Mouse (Mus musculus) heart, embryonic 16.5 days (tissue): ENCODE results near the gene Mertk. TPM values are rescaled to one million over a fixed set of nuclear protein-coding genes. Genes with fewer than 3 reads are reported as not detected.

Experiments
- ATAC-seq: fragments of 200-750 bp; cut with Nextera tagmentation; replicated peaks from 2 replicates; pipeline ENCODE4 v1.8.0; 2017; ENCODE audit warnings: moderate number of reproducible peaks; ENCODE audit not compliant: insufficient read depth, low FRiP score; ENCODE audit errors: extremely low read depth
- H3K27ac ChIP-seq: fragments of 300-500 bp; sonication (generic); 2 replicates; pipeline ENCODE4 v1.5.1; 2014; ENCODE audit warnings: mild to moderate bottlenecking, low read length, control low read depth, moderate library complexity
- H3K27me3 ChIP-seq: fragments of 300-500 bp; sonication (generic); 2 replicates; pipeline ENCODE4 v1.6.1; 2014; ENCODE audit warnings: low read length, mixed read lengths; ENCODE audit not compliant: control insufficient read depth, insufficient read depth
- H3K36me3 ChIP-seq: fragments of 300-500 bp; sonication (generic); 2 replicates; pipeline ENCODE4 v1.6.1; 2014; ENCODE audit not compliant: control insufficient read depth, insufficient read depth
- H3K4me1 ChIP-seq: fragments of 300-500 bp; sonication (generic); 2 replicates; pipeline ENCODE4 v1.6.1; 2014; ENCODE audit warnings: low read length, mixed read lengths; ENCODE audit not compliant: control insufficient read depth, insufficient read depth
- H3K4me2 ChIP-seq: fragments of 300-500 bp; sonication (generic); 2 replicates; pipeline ENCODE4 v1.6.1; 2014; ENCODE audit warnings: low read depth, mild to moderate bottlenecking, control low read depth, low read length
- H3K4me3 ChIP-seq: fragments of 300-500 bp; sonication (generic); 2 replicates; pipeline ENCODE4 v1.5.1; 2014; ENCODE audit warnings: mild to moderate bottlenecking, control low read depth, low read length
- H3K9ac ChIP-seq: fragments of 300-500 bp; sonication (generic); 2 replicates; pipeline ENCODE4 v1.6.1; 2014; ENCODE audit warnings: low read length, control low read depth
- H3K9me3 ChIP-seq: fragments of 300-500 bp; sonication (generic); replicated peaks from 2 replicates; pipeline ENCODE4 v1.6.1; 2016; ENCODE audit warnings: low read length; ENCODE audit not compliant: control insufficient read depth
- WGBS: fragments of 180-500 bp; shearing (Covaris S2); extraction: QIAGEN DNeasy Blood & Tissue Kit; methylation state at CpG from one replicate; pipeline ENCODE4 v1.1.7; 2014; 5-methylcytosine and 5-hydroxymethylcytosine counted together
- polyA plus RNA-seq: library from polyadenylated mRNA; unstranded; fragments of >200 nt; fragmentation: Nextera tagmentation; extraction: Ambion mirVana; gene quantifications from 2 replicates; pipeline ENCODE4 v1.2.1, GENCODE M21; 2015

Gene Mertk
- polyA plus RNA-seq, 1 experiment from 2014 or later: 3.7 TPM

DNA sequence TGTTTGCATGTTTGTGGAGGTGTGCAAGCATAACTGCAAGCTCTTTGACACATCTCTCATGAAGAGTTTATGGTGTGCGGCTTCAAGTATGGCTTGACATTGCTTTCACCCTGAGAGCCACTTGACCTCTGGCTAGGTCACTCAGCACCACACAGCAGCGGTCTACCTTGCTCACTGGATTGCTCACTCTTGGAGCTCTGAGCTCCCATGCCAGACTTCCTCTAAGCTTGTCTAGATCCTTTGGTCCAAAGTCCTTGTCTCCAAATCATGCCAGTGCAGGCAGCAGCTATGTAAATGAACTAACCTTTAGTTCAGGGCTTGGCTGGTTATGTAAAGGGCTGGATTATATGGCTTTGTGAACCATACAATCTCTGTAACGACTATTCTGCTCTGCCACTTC lies 2.3 kb upstream of the Mertk start:
- ATAC-seq: no peak
- no peak overlapping the region for H3K9ac ChIP-seq
- H3K27me3 ChIP-seq: no peaks in the 10 kb centered on the region
- WGBS: 61% methylated on average over 3 of the region's 3 CpGs
- no peak overlapping the region for H3K4me3 ChIP-seq
- H3K27ac ChIP-seq: no peak overlapping the region
- no peak overlapping the region for H3K4me2 ChIP-seq
- H3K4me1 ChIP-seq: peaks cover 10% of the 10 kb centered on the region
- no peaks in the 10 kb centered on the region for H3K36me3 ChIP-seq
- no peaks in the 10 kb centered on the region for H3K9me3 ChIP-seq

DNA sequence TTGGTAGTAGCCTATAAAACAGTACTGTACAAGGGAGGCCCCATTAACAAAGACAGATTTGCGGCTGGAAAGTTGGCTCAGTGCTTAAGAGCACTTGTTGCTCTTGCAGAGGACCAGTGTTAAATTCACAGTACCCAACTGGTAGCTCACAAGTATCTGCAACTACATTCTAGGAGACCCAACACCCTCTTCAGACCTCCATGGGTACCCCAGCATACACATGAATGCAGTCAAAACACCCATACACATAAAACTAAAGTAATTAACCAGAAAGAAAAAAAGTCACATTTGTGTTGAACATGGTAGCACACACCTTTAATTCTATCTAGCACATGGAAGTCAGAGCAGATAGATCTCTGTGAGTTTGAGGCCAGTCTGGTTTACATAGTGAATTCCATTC lies 1.7 kb upstream of the Mertk start:
- Histone ChIP-seq H3K36me3 (no peaks in the 10 kb centered on the region), H3K27me3 (no peaks in the 10 kb centered on the region), H3K4me1 (peaks cover 10% of the 10 kb centered on the region), H3K9me3 (no peaks in the 10 kb centered on the region), H3K9ac (no peak overlapping the region), H3K4me2 (no peak overlapping the region), H3K27ac (no peak overlapping the region), H3K4me3 (no peak overlapping the region)
- WGBS: 92% methylated on average over 1 of the region's 1 CpGs
- no peak for ATAC-seq

DNA sequence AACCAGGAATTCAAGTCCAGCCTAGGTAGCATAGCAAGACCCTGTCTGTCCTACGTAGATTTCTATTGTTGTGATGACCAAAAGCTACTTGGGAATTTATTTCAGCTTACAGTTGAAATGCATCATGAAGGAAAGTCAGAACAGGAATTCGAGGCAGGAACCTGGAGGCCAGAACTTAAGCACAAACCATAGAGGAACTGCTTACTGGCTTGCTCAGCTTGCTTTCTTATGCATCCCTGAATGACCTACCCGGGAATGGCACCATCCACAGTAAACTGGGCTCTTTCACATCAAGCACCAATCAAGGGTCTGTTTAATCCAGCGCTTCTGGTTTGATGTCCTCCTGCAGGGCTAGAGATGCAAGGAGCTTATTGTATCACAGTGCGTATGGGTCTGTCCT lies 1.2 kb upstream of the Mertk start:
- Histone ChIP-seq H3K27ac (peak overlapping the region; percentile 89; the same call in 1 of the 2 replicates), H3K27me3 (no peaks in the 10 kb centered on the region), H3K4me3 (0 out of 2 replicates have a peak overlapping the region, but pooled peaks have one; percentile 2), H3K36me3 (no peaks in the 10 kb centered on the region), H3K4me2 (peak overlapping the region; percentile 74; the same call in 1 of the 2 replicates), H3K9me3 (no peaks in the 10 kb centered on the region), H3K4me1 (peaks cover 10% of the 10 kb centered on the region), H3K9ac (peak overlapping the region; percentile 91; the same call in 1 of the 2 replicates)
- WGBS: 54% methylated on average over 5 of the region's 5 CpGs
- ATAC-seq: no peak

DNA sequence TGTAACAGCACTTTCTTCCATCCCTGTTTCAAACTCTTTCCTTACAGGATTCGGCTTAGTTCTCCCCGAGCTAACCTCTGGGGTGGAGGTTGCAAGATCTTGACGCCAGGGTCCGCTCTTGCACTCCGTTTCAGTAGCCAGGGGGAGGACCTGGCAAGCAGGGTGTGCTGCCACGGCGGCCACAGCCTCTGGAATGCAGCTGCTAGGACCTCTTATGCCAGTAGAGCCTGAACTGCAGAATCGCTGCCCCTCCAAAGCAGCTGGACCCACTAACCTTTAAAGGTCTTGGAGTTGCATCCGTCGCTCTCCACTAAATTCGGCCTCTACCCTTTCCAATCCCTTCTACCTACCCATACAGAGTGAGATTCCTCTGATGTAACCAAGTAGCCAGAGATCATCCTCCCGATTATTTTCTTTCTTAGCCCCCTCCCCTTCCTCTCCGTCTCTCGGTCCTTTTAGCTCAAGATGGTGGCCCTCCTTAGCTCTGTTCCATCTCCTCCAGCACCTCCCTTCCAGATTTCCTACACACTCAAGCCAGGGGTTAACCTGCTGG lies 540 bp upstream of the Mertk start:
- Histone ChIP-seq H3K4me1 (peaks cover 10% of the 10 kb centered on the region), H3K4me3 (peak overlapping the region; percentile 88), H3K27me3 (no peaks in the 10 kb centered on the region), H3K27ac (peak overlapping the region; percentile 89), H3K9me3 (no peaks in the 10 kb centered on the region), H3K4me2 (peak overlapping the region; percentile 74), H3K36me3 (no peaks in the 10 kb centered on the region), H3K9ac (peak overlapping the region; percentile 91)
- ATAC-seq: peak; percentile 84
- WGBS: under 1% methylated on average over 14 of the region's 14 CpGs

DNA sequence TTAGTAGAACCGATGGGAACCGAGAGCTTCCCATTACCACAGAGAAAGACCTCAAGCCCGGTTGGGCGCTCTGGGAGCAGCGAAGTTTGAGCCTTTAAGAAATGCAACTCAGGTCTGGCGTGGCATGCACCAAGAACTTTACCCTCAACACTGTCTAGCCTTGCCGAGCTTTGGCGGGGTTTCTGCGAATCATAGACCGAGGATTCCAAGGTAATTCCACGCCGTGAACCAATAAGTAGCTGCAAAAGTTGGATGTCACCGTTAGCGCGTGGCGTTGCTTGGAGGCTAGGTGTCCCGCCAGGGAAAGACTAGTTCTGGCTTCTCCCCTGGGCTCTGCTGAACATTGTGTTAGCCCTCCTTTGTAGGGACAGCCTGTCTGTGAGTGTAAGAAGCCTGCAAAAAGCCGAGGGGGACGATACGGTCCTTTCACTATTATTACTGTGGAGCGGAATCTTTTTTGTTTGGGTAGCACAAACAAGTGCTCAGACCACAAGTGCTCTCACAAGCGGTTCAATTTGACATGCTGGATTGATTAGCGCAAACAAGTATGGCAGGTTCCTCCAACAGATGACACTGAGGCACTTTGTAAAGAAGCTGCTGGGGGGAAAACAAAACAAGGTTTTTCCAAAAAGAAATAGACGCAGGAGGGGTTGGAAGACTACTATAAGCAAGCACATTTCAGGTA lies 587 bp downstream of the Mertk start:
- H3K9ac ChIP-seq: peak overlapping the region; percentile 91
- H3K9me3 ChIP-seq: no peaks in the 10 kb centered on the region
- H3K27ac ChIP-seq: peak overlapping the region; percentile 89
- H3K27me3 ChIP-seq: no peaks in the 10 kb centered on the region
- H3K4me1 ChIP-seq: peaks cover 10% of the 10 kb centered on the region
- H3K4me3 ChIP-seq: peak overlapping the region; percentile 88
- H3K36me3 ChIP-seq: no peaks in the 10 kb centered on the region
- H3K4me2 ChIP-seq: peak overlapping the region; percentile 74
- 2% methylated on average over 24 of the region's 24 CpGs for WGBS
- peak; percentile 16; the same call in 1 of the 2 replicates for ATAC-seq

DNA sequence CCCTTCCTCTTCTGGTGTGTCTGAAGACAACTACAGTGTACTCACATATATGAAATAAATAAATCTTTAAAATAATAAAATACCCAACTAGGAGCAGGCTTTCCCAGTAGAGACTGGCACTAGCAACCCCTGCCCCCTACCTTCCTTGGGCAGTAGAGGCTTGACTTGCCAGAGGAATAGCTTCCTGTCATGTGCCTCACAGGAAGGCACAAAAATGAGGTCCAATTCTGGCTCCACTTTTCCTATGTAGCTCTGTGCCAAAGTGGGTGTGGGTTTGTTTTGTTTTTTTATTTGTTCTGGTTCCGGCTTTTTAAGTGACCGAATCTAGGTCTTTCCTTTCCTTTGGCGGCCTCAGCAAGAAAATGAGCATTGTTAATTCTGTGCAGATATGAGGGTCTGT lies 5.7 kb downstream of the Mertk start:
- peaks cover 5% of the 10 kb centered on the region for H3K4me1 ChIP-seq
- H3K9me3 ChIP-seq: no peaks in the 10 kb centered on the region
- 77% methylated on average over 3 of the region's 3 CpGs for WGBS
- H3K9ac ChIP-seq: no peak overlapping the region
- no peaks in the 10 kb centered on the region for H3K36me3 ChIP-seq
- ATAC-seq: peak; percentile 41; the same call in 1 of the 2 replicates
- H3K27ac ChIP-seq: 0 out of 2 replicates have a peak overlapping the region, but pooled peaks have one; percentile 12
- no peaks in the 10 kb centered on the region for H3K27me3 ChIP-seq
- H3K4me2 ChIP-seq: no peak overlapping the region
- H3K4me3 ChIP-seq: no peak overlapping the region

DNA sequence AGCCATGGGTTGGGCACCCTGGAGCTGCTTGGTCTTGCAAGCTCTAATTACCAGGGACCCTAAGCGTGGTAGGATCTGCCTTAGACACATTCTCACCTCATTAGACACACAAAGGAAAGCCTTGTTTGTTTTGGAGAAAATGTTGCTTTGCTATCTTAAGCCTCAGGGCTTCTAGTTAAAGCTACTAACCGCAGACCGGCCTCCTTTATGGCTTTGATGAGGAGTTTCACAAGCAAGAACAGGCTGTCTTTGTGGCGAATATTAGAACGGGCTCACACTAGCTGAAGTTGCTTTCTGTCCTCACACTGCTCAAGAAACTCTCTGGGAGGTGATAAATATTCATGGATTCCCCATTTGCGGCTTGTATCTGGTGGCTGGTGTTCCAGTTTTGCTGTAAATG lies 10.5 kb downstream of the Mertk start:
- Histone ChIP-seq H3K4me1 (peaks cover 5% of the 10 kb centered on the region; the same call in 1 of the 2 replicates), H3K27ac (no peak overlapping the region), H3K9ac (no peak overlapping the region), H3K27me3 (no peaks in the 10 kb centered on the region), H3K4me2 (no peak overlapping the region), H3K36me3 (no peaks in the 10 kb centered on the region), H3K9me3 (no peaks in the 10 kb centered on the region), H3K4me3 (no peak overlapping the region)
- 56% methylated on average over 6 of the region's 6 CpGs for WGBS
- no peak for ATAC-seq

DNA sequence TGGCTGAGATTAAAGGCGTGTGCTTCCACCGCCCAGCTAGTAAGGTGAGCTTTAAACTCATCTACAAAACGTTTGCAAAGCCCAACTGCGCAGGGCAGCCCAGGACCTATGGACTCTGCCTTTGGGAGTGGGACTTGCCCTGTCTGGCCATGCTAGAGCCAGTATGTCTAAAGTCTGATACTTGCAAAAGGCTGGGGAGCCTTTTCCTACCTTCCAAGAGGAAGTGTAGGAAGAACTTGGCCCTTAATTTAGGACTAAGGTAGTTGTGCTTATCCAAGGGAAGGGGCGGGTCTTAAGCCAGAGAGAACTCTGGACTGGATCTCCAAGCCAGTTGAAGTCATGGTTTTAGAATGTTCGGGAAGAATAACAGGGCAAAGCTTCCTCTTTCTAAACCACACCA lies 11.9 kb downstream of the Mertk start:
- Histone ChIP-seq H3K27me3 (no peaks in the 10 kb centered on the region), H3K4me1 (peaks cover 7% of the 10 kb centered on the region), H3K36me3 (no peaks in the 10 kb centered on the region), H3K4me3 (no peak overlapping the region), H3K27ac (no peak overlapping the region), H3K4me2 (no peak overlapping the region), H3K9me3 (no peaks in the 10 kb centered on the region), H3K9ac (no peak overlapping the region)
- 79% methylated on average over 6 of the region's 6 CpGs for WGBS
- ATAC-seq: no peak

DNA sequence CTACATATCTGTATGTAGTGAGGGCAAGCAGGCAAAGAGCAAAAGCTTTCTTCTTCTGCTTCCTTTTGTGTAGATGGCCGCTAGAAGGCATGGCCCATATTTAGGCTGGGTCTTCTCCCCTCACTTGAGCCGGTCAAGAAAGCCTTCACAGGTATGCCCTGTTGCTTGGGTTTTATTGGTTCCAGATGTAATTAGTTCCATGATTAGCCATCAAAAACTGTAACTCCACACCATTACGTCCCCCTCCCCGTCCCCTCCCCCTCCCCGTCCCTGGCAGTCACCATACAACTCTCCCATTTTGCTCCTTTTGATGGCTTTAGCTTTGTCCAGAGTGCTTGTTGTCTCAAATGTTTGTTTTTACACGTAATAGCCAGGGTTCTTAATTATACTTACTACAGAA lies 14.2 kb downstream of the Mertk start:
- Histone ChIP-seq H3K9ac (no peak overlapping the region), H3K4me2 (no peak overlapping the region), H3K4me3 (no peak overlapping the region), H3K27me3 (no peaks in the 10 kb centered on the region), H3K27ac (no peak overlapping the region), H3K4me1 (peaks cover 16% of the 10 kb centered on the region), H3K36me3 (no peaks in the 10 kb centered on the region), H3K9me3 (no peaks in the 10 kb centered on the region)
- 62% methylated on average over 6 of the region's 6 CpGs for WGBS
- no peak for ATAC-seq
